ENCODE assay signal across 30 mouse cellular contexts in the genomic region with DNA sequence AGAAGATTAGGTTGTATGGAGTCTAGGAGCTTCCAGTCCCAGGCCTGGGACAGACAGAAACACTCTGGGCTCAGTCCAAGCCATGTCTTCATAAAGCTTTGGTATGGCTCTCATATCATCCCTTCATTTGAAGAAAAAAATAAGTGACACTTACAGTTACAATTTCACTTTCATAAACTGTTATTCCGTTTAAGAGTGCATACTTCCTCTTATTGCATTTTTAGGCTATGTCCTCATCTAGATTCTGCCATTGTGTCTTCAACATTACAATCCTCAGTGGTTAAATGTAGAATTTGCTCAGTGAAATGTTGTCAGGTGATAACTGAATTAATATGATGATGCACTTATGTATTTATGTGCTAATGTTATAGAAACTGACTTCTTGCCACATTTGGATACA. TPM values are rescaled to one million over a fixed set of nuclear protein-coding genes. Genes with fewer than 3 reads are reported as not detected.
DNase-seq lines count a peak whose midpoint lies in the region; ATAC-seq and TF ChIP-seq lines count a peak whose summit lies in the region.
"Had no signal": no experiment of that assay in that cellular context is flagged by ENCODE, and none has a peak within 500 bp of the region (broad histone marks: within the 10 kb centered on the region; RNA-seq: fewer than 3 reads in every experiment).

No protein-coding gene starts in this region.

- TF ChIP-seq RAD21 in MEL (IDR thresholded peaks at IDR 0.05; ENCODE audit: low read depth, low read length) = no peak

- H3K4me1 ChIP-seq in MEL (ENCODE audit: control insufficient read depth in 1 of 2, insufficient read depth in 2 of 2, low read length in 2 of 2) = peaks cover 11% of the 10 kb centered on the region in 2 experiments
- H3K4me1 ChIP-seq: embryonic facial prominence, embryonic 12.5 days; limb, embryonic 12.5 days; midbrain, embryonic 15.5 days; neural tube, embryonic 12.5 days had no signal

- H3K4me3 ChIP-seq in MEL (ENCODE audit: control insufficient read depth in 1 of 2, insufficient read depth in 1 of 2, low read depth in 2 of 2, low read length in 2 of 2) = no peak overlapping the region
- H3K4me3 ChIP-seq: embryonic facial prominence, embryonic 12.5 days; left cerebral cortex, adult 2 months; limb, embryonic 12.5 days; liver, embryonic 15.5 days; midbrain, embryonic 15.5 days; myocyte; neural tube, embryonic 12.5 days had no signal

- TF ChIP-seq CTCF in MEL (IDR thresholded peaks at IDR 0.05 in 2 of 3, conservative IDR thresholded peaks at IDR 0.05 in 1 of 3; ENCODE audit: control insufficient read depth in 1 of 3, insufficient read depth in 1 of 3, low read depth in 2 of 3, low read length in 3 of 3, poor library complexity in 1 of 3, severe bottlenecking in 1 of 3) = no peak

- no peaks in the 10 kb centered on the region for H3K79me2 ChIP-seq in MEL (ENCODE audit: control insufficient read depth, insufficient read depth, low read length, poor library complexity)

- H3K36me3 ChIP-seq in MEL (ENCODE audit: control insufficient read depth in 1 of 2, insufficient read depth in 2 of 2, low read length in 2 of 2) = peaks cover 0 to 8% of the 10 kb centered on the region in 2 experiments; a peak in 2 of 4 replicates
- H3K36me3 ChIP-seq: embryonic facial prominence, embryonic 12.5 days; limb, embryonic 12.5 days; liver, embryonic 15.5 days; midbrain, embryonic 15.5 days; neural tube, embryonic 12.5 days had no signal

- ATAC-seq in hematopoietic stem cell, adult 5-6 weeks (replicated peaks in 1 of 2; ENCODE audit: insufficient read depth in 1 of 2, low FRiP score in 2 of 2, low TSS enrichment in 1 of 2, low read depth in 1 of 2, poor library complexity in 2 of 2, severe bottlenecking in 2 of 2) = peak; percentile 32 to 53; a peak in 2 of 4 replicates
- peak; percentile 83 for ATAC-seq in neutrophil, adult 5-6 weeks (ENCODE audit: extremely low read depth, insufficient number of reproducible peaks, low FRiP score, poor library complexity, severe bottlenecking)
- ATAC-seq: forebrain, embryonic 14.5 days; intestine, postnatal 0 days; midbrain, embryonic 15.5 days had no signal

- TF ChIP-seq EP300 in MEL (IDR thresholded peaks at IDR 0.05; ENCODE audit: low read depth in 1 of 2, low read length in 2 of 2) = no peak

- no peak for TF ChIP-seq POLR2A in MEL (IDR thresholded peaks at IDR 0.05; ENCODE audit: control insufficient read depth in 1 of 2, insufficient read depth in 1 of 2, low read depth in 1 of 2, low read length in 2 of 2, poor library complexity in 1 of 2)

- H3K27me3 ChIP-seq in MEL (ENCODE audit: control insufficient read depth in 1 of 2, insufficient read depth in 2 of 2, low read length in 2 of 2) = no peaks in the 10 kb centered on the region
- H3K27me3 ChIP-seq: embryonic facial prominence, embryonic 12.5 days; limb, embryonic 12.5 days; liver, embryonic 15.5 days; midbrain, embryonic 15.5 days; neural tube, embryonic 12.5 days had no signal

- H3K27ac ChIP-seq in MEL (ENCODE audit: control insufficient read depth, low read depth, low read length) = peak overlapping the region; percentile 43; the same call in 1 of the 2 replicates
- H3K27ac ChIP-seq: embryonic facial prominence, embryonic 12.5 days; hindbrain, embryonic 14.5 days; left cerebral cortex, adult 2 months; limb, embryonic 12.5 days; liver, embryonic 15.5 days; midbrain, embryonic 15.5 days; neural tube, embryonic 12.5 days had no signal

- 0 out of 2 replicates have a peak overlapping the region, but pooled peaks have one; percentile 6 for H3K9ac ChIP-seq in MEL (ENCODE audit: control insufficient read depth, low read depth, low read length, poor library complexity, severe bottlenecking)
- H3K9ac ChIP-seq: embryonic facial prominence, embryonic 12.5 days; hindbrain, embryonic 14.5 days; limb, embryonic 12.5 days; liver, embryonic 15.5 days; midbrain, embryonic 15.5 days; neural tube, embryonic 12.5 days had no signal

- DNase-seq in A20 (ENCODE audit: low read depth, low spot score) (peak; percentile 63), MEL (ENCODE audit: low read depth, low spot score) (peak; percentile 47)
- DNase-seq in layer of hippocampus, adult 11-12 months (ENCODE audit: low spot score) = no peak
- no peak for DNase-seq in right cerebral cortex, postnatal 4 days
- DNase-seq in ovary, postnatal 10 days (ENCODE audit: low spot score) = no peak
- DNase-seq: adrenal gland, postnatal 10 days; cerebellum, adult 18-20 months; cerebellum, postnatal 14 days; gastrocnemius, postnatal 14 days; heart, adult 18-20 months; heart, postnatal 36 days; kidney, adult 9 months; kidney, postnatal 10 days; lung, postnatal 36 days; retina, postnatal 1 day; right cerebral cortex, postnatal 14 days; thymus, adult 2 months; thymus, postnatal 36 days had no signal

- H3K9me3 ChIP-seq in MEL (replicated peaks; ENCODE audit: insufficient read depth, low read length) = no peaks in the 10 kb centered on the region
- H3K9me3 ChIP-seq: embryonic facial prominence, embryonic 12.5 days; limb, embryonic 12.5 days; liver, embryonic 15.5 days; midbrain, embryonic 15.5 days; neural tube, embryonic 12.5 days had no signal

TF ChIP-seq in MEL, 35 proteins besides CTCF, POLR2A, EP300 and RAD21:
- no peak for TF ChIP-seq UBTF (IDR thresholded peaks at IDR 0.05; ENCODE audit: borderline replicate concordance, insufficient read depth, low read depth, low read length)
- TF ChIP-seq ETS1 (IDR thresholded peaks at IDR 0.05; ENCODE audit: low read depth, low read length) = 0 out of 2 replicates have a peak, but pooled peaks have one; percentile 14

RNA-seq across cellular contexts. Expression of gene Nap1l1, which starts 8.2 kb away (rescaled TPM):
- 183 and 220 TPM in 2 replicates for total RNA-seq in MEL (2012; rRNA removed)
- polyA plus RNA-seq in MEL (2012; ENCODE audit: insufficient read depth in 1 of 2, insufficient read length in 2 of 2, low read depth in 1 of 2, low replicate concordance in 2 of 2, missing spikeins in 1 of 2) = 100 to 1,000 TPM; 296 to 591 TPM
- 611 and 635 TPM in 2 replicates for total RNA-seq in hematopoietic stem cell, adult 5-6 weeks (2017)
- 347 and 391 TPM in 2 replicates for total RNA-seq in neutrophil, adult 5-6 weeks (2017)

RNA-seq across cellular contexts. Expression of gene Phlda1, which starts 41.3 kb away (rescaled TPM):
- total RNA-seq in MEL (2012; rRNA removed) = 0.27 and 0.39 TPM in 2 replicates
- polyA plus RNA-seq in MEL (2012; ENCODE audit: insufficient read depth in 1 of 2, insufficient read length in 2 of 2, low read depth in 1 of 2, low replicate concordance in 2 of 2, missing spikeins in 1 of 2) = 1 to 10 TPM in 1 of 2 experiments, not detected in 1; 3.4 TPM
- total RNA-seq in hematopoietic stem cell, adult 5-6 weeks (2017) = 0.88 and 3.4 TPM in 2 replicates
- total RNA-seq in neutrophil, adult 5-6 weeks (2017) = 2.0 and 4.5 TPM in 2 replicates

Comparison
In these comparisons a context has a peak if more than half of its experiments do, and no peak if none do; other contexts are left out.
1. DNase-seq: peak in A20 (single experiment) and MEL (single experiment); none in layer of hippocampus, adult 11-12 months (single experiment), right cerebral cortex, postnatal 4 days (single experiment) and ovary, postnatal 10 days (single experiment).